Mouse (Mus musculus): Measurements from ENCODE around the gene Rpgr.

- TF ChIP-seq POLR2A (IDR thresholded peaks at IDR 0.05; ENCODE audit: insufficient read depth, low read length) = no peak
- TF ChIP-seq CTCF (IDR thresholded peaks at IDR 0.05; ENCODE audit: low read depth, low read length) = no peak
These were observed 136.3 kb downstream of the Rpgr start for GRCm38 (mm10) chrX:10080385-10080784.
